Mouse (Mus musculus) erythroblast, embryonic 14.5 days (primary cell): ENCODE results near the gene Hrk. TPM values are rescaled to one million over a fixed set of nuclear protein-coding genes. Genes with fewer than 3 reads are reported as not detected.

Experiments used
- H3K27me3 ChIP-seq: 2 replicates; pipeline ENCODE4 v1.6.1; 2012; ENCODE audit warnings: inconsistent platforms; ENCODE audit not compliant: control insufficient read depth
- H3K36me3 ChIP-seq: 2 replicates; pipeline ENCODE4 v1.6.1; 2012; ENCODE audit warnings: mild to moderate bottlenecking, inconsistent platforms; ENCODE audit not compliant: control insufficient read depth
- H3K4me1 ChIP-seq: 2 replicates; pipeline ENCODE4 v1.6.1; 2012; ENCODE audit warnings: inconsistent platforms; ENCODE audit not compliant: control insufficient read depth
- H3K4me3 ChIP-seq: replicated peaks from 2 replicates; pipeline ENCODE3; 2012; ENCODE audit warnings: moderate library complexity, mild to moderate bottlenecking, inconsistent platforms
- H3K9me3 ChIP-seq: 2 replicates; pipeline ENCODE4 v1.6.1; 2012; ENCODE audit warnings: low read length, inconsistent platforms, mixed read lengths; ENCODE audit not compliant: control insufficient read depth
- GATA1 ChIP-seq: IDR thresholded peaks from 2 replicates; pipeline ENCODE4 v1.6.1; 2012; ENCODE audit warnings: low read length, inconsistent platforms, mixed read lengths
- TAL1 ChIP-seq: IDR thresholded peaks from 3 replicates; pipeline ENCODE4 v1.6.1; 2012; ENCODE audit warnings: low read length, inconsistent platforms, mixed read lengths
- polyA plus RNA-seq: library from polyadenylated mRNA; stranded (reverse); fragments of >175 nt; gene quantifications from 2 replicates; pipeline ENCODE4 v1.2.3, GENCODE M21; 2012

Hrk gene
- polyA plus RNA-seq, 1 experiment, result not detected

DNA sequence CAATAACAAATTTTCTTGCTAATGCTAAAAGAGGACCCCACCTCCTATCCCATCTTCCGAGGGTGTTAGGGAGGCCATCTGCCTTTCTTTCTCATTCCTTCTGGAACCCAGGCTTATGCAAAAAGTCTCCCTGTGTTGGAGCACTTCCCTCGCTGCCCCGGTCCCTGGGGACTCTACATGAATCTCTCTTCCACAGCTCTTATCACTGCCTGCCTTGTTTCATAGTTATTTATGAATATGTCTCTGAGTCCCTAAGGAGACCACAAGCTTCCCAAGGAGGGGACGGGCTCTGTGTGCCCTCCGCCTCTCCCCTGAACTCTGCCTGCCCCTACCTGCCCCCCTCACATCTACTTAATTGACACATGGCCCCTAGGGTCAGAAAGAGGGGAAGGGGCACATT, 35.2 kb downstream of the Hrk start:
- H3K9me3 ChIP-seq, result no peaks in the 10 kb centered on the region
- no peaks in the 10 kb centered on the region for H3K27me3 ChIP-seq
- TF ChIP-seq GATA1 (no peak), TAL1 (no peak)

DNA sequence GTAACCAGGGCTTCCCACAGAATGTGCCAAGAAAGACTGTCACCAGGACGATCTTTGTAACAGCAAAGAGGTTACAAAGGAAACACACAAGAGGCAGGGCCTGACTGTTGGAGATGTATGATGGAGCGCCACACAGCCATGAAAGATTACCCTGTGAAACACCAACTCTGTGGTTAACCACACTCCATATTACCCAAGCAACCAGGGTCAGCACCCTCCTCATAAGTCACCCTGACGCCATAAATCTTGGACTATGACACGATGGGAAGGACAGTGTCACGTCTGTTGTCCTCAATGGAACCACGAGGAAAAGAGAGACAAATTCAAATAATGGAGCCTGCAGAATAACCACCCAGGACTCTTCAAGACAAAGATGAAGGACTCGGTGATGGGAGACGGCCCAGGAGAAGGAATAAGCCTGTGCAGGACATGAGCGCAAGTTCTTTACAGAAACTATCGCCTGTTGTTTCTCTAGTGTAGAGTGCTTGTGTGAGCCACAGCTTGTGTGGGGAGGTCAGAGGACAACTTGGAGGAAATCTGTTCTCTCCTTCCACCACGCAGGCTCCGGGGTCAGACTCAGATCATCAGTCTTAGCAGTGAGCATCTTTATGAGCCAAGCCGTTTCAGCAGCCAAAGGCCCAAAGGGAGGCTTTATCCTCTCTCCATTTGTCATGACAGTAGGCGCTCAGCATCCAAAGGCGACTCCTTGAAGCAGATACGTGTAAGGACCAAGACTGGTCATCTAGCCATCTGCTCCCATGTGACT, 40.4 kb downstream of the Hrk start:
- Histone ChIP-seq H3K4me3 (no peak overlapping the region), H3K36me3 (no peaks in the 10 kb centered on the region), H3K4me1 (no peaks in the 10 kb centered on the region), H3K27me3 (no peaks in the 10 kb centered on the region), H3K9me3 (no peaks in the 10 kb centered on the region)
- TF ChIP-seq GATA1 (no peak), TAL1 (no peak)

More for the DNA sequence above, 35.2 kb downstream of the Hrk start:
- Histone ChIP-seq H3K4me3 (no peak overlapping the region), H3K36me3 (no peaks in the 10 kb centered on the region), H3K4me1 (no peaks in the 10 kb centered on the region)

DNA sequence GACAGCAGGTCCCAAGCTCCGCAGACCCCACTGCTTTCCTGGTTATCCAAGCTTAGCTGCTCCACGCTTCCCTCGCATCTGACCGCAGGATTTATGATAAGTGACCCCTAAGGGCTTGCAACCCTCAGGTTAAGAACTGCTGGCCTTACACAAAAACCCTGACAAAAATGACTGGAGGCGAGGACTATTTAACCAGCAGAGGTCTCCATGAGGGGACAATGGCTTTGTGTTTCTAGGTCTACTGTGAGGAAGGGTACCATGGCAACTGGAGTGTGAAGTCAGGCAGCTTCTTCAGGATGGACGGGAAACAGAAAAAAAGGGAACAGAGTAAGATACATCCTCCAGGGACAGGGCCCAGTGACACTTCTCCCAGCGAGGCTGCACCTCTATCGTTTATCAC, 41.4 kb downstream of the Hrk start:
- H3K27me3 ChIP-seq, result no peaks in the 10 kb centered on the region
- no peak overlapping the region for H3K4me3 ChIP-seq
- H3K36me3 ChIP-seq, result no peaks in the 10 kb centered on the region
- no peaks in the 10 kb centered on the region for H3K4me1 ChIP-seq
- no peak for TF ChIP-seq GATA1
- no peak for TF ChIP-seq TAL1
- H3K9me3 ChIP-seq, result no peaks in the 10 kb centered on the region

DNA sequence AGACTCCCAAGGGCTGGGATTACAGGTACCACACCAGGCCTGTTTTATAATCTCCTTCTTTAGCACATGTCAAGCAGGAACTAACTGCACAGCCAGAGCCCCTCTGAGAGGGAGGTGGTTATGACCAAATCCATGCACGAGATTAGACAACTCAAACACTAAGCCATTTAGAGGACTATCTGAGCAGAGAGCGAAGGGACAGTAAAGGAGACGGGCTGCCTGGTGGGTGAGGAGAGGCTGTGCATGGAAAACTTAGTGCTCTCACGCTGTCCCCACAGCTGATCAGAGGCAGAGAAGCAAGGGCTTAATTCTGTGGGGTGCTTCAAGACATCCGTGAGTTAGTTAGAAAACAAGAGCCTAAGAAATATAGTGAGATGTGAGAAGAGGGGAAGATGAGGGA, 49.6 kb downstream of the Hrk start:
- H3K36me3 ChIP-seq, result no peaks in the 10 kb centered on the region
- H3K4me1 ChIP-seq, result no peaks in the 10 kb centered on the region
- peaks cover 6% of the 10 kb centered on the region; the same call in 1 of the 2 replicates for H3K9me3 ChIP-seq
- no peak overlapping the region for H3K4me3 ChIP-seq
- no peaks in the 10 kb centered on the region; the same call in 1 of the 2 replicates for H3K27me3 ChIP-seq
- TF ChIP-seq GATA1 (no peak), TAL1 (no peak)

DNA sequence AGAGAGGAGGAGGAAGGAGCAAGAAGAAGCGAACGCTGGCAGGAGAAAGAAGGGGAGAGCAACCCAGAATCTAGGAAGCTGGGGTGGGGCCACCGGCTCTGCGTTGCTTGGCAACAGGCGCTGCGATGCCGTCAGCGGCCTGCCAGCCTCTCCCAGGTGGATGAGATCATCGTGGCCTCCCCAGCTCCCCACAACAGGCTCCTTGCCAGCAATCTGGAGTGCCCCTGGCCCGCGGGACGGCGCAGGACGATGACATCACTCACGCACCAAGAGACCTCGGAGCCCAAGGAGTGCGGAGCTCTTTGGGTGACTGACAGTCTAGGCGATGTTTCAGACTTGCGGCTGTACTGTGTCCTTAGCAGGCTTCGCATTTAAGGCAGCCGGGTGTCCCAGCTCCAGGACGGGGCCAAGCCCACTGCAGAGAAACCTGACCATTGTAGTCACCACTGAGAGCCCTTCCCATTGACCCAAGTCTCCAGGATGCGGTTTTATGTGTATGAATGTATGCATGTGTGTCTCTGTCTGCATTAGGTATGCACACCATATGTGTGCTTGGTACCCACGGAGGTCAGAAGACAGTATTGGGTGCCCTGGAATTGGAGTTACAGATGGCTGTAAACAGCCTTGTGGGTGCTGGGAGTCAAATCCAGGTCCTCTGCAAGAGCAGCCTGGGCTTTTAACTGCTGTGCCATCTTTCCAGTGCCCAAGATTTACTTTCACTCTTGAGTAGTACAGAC, 50.1 kb downstream of the Hrk start:
- Histone ChIP-seq H3K4me3 (no peak overlapping the region), H3K36me3 (no peaks in the 10 kb centered on the region), H3K4me1 (no peaks in the 10 kb centered on the region), H3K9me3 (peaks cover 6% of the 10 kb centered on the region; the same call in 1 of the 2 replicates), H3K27me3 (no peaks in the 10 kb centered on the region; the same call in 1 of the 2 replicates)
- TF ChIP-seq TAL1, result no peak
- no peak for TF ChIP-seq GATA1

DNA sequence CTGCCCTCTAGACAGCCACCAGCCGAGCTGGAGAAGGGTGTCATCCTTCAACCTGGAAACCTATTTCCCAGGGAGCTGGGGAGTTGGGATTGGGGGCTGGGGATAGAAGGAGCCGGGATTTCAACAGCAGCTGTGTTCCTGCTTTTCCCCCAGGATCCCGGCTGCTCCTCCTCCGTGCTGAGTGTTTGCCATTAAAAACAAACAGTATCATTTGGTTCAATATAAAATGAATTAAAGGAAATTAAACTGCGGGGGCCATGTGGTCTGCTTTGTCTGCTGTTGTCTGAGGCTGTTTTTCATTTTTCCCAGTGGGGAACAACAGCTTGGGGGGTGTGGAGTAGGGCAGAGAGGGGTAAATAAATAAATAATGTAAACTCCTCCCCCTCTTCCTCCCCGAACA, 53.0 kb downstream of the Hrk start:
- TF ChIP-seq TAL1, result no peak
- TF ChIP-seq GATA1, result no peak
- Histone ChIP-seq H3K4me1 (no peaks in the 10 kb centered on the region), H3K9me3 (peaks cover 6% of the 10 kb centered on the region; the same call in 1 of the 2 replicates), H3K4me3 (no peak overlapping the region), H3K36me3 (no peaks in the 10 kb centered on the region), H3K27me3 (no peaks in the 10 kb centered on the region; the same call in 1 of the 2 replicates)

DNA sequence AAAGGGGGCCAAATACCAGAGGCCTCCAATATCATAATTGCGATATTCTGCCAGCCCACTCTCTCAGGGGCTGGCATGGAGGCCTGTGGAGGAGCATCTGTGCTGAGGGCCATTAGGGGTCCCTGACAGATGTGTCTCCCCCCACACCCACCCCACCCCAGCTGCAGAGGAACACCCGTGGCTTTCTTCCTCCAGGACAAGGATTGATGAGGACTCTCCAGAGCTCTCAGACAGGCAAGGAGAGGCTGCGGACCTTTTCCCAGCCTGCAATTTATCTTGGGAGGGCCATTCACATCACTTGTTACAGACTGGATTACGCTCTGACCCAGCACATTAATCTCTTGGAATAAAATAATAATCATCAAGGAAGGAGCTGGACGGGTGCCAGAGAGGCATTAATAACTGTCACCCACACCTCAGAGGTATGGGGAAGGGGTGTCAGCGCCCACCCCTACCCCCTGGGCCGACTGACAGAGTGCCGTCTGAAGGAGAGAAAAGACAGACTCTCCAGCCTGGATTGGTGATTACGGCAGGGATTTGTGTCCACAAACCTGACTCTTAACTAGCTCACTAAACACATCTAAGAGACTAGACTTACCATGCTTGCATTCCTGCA, 58.8 kb downstream of the Hrk start:
- no peaks in the 10 kb centered on the region for H3K4me1 ChIP-seq
- 0 out of 2 replicates have a peak, but pooled peaks cover 3% of the 10 kb centered on the region for H3K9me3 ChIP-seq
- no peaks in the 10 kb centered on the region for H3K27me3 ChIP-seq
- H3K4me3 ChIP-seq, result no peak overlapping the region
- TF ChIP-seq TAL1 (no peak), GATA1 (no peak)
- H3K36me3 ChIP-seq, result no peaks in the 10 kb centered on the region

DNA sequence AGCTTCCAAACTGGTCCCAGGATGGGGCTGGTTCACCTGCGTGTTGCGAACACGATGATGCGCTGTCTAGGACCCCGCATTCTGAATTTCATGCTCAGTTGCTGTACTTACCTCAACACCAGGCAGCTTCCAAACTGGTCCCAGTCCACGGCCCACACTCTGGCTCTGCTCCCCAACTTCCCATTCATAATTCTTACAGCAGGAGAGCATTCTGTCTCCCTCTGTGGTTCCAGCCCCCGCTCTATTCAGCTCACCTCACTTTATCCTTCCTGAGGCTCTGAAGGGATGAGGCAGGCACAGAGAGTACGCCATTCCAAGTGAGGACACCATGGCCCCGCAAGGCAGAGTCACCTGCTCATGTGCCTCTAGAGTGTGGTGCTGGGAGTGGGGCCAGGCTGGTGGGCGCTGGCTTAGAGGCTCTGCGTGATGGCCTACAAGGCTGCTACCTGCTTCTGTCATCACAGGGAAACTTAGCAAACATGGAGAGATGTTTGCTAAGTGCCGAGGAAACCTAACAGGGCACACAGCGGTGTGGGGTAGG, 65.7 kb downstream of the Hrk start:
- Histone ChIP-seq H3K4me1 (no peaks in the 10 kb centered on the region), H3K4me3 (no peak overlapping the region), H3K9me3 (no peaks in the 10 kb centered on the region), H3K36me3 (no peaks in the 10 kb centered on the region), H3K27me3 (no peaks in the 10 kb centered on the region)
- TF ChIP-seq GATA1 (no peak), TAL1 (no peak)

DNA sequence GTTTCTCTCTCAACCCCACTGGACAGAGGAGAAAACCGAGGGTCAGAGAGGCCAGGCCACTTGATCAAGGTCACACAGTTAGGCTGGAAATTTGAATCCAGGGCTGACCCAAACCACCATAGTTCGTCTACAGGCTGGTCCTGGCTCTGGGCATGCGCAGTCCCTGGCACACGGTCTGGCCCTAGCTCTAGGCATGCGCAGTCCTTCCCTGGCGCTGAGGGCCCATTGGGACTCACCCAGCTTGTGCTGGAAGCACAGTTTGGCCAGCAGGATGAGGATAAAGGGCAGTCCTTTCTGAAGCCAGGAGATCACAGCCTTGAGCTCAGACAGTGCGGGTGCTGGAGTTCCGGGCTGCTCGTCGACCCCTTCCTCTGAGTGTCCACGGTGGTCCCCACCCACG, 72.4 kb downstream of the Hrk start:
- H3K4me1 ChIP-seq, result no peaks in the 10 kb centered on the region
- H3K4me3 ChIP-seq, result no peak overlapping the region
- no peaks in the 10 kb centered on the region for H3K36me3 ChIP-seq
- H3K27me3 ChIP-seq, result no peaks in the 10 kb centered on the region
- TF ChIP-seq GATA1 (no peak), TAL1 (no peak)
- H3K9me3 ChIP-seq, result no peaks in the 10 kb centered on the region

Other genes with a start within 250 kb of the Hrk start
- 0.06 and 0.09 TPM in 2 replicates for gene Fbxo21, start 187.9 kb upstream of the Hrk start, polyA plus RNA-seq
- 0.04 and 0.13 TPM in 2 replicates for gene Tesc, start 136.9 kb upstream of the Hrk start, polyA plus RNA-seq
- 1.4 and 1.6 TPM in 2 replicates for gene Fbxw8, start 9.2 kb upstream of the Hrk start, polyA plus RNA-seq
- gene Rnft2, start 80.5 kb downstream of the Hrk start, polyA plus RNA-seq, result not detected in 2 replicates
- gene 2410131K14Rik, start 80.6 kb downstream of the Hrk start, polyA plus RNA-seq, result 0.01 TPM in 1 of 2 replicates, not detected in the other